Mouse (Mus musculus) CH12.LX (cell line): Measurements from ENCODE around the gene Dcaf15.

Source experiments
- GABPA ChIP-seq: IDR thresholded peaks from 2 replicates; pipeline ENCODE4 v1.6.1; 2012; ENCODE audit warnings: low read depth, low read length, improper control_type of control experiment, inconsistent platforms; ENCODE audit not compliant: insufficient replicate concordance
- POLR2A ChIP-seq: IDR thresholded peaks from 2 replicates; pipeline ENCODE4 v1.6.1; 2011; ENCODE audit warnings: low read depth, mild to moderate bottlenecking, improper control_type of control experiment, low read length

DNA sequence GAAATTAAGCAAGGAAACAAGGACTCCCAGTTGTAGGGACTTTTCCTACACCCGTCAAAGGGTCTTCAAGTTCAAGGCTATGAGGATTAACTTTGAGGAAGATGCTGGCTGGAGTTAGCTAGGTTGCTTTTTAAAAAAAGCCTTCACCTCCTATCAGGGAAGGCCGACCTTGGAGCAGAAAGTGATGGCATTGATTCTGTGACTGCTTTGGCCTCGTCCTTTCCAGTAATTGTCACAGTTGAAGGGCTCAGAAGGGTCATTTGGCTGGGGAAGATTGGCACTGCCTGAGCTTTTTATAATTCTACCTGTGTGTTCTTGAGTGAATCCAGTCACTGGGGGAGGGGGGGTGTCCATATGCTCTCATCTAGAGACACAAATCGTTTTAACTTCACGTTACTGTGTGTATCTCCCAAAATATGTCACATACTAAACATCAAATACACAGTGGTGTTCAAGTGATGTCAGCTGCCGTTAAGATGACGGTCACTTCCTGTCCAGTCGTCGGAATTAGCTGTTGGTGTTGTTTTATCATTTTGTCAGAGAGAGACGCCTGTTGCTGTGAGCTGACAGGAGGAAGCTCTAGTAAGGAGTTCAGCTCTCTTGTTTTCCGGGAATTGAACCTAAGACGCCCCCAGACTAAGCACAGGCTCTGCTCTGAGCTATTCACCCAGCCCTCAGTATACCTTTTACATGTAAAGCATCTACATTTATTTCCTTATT, 36.1 kb downstream of the Dcaf15 start:
- TF ChIP-seq POLR2A (no peak), GABPA (no peak)
